Mouse (Mus musculus) embryonic stem cell, embryonic (primary cell): Measurements from ENCODE around the gene Slc30a2.

Experiments used
- CTCF ChIA-PET, 4 experiments: fragments of 300-600 bp in 2 of 4; fragments of 350-600 bp in 2 of 4; sonication (Branson Sonifier 250); formaldehyde crosslinking; loops; one replicate each; lab custom pipeline; 2022; ENCODE audit warnings: inconsistent platforms in 2 of 4; lab: Charles Lee
- POLR2A ChIA-PET, 4 experiments: fragments of 300-600 bp in 2 of 4; fragments of 350-600 bp in 2 of 4; sonication (Branson Sonifier 250); formaldehyde crosslinking; loops; one replicate each; lab custom pipeline; 2022; ENCODE audit warnings: antibody characterized with exemption in 4 of 4, inconsistent platforms in 1 of 4; lab: Charles Lee

Gene Slc30a2

DNA sequence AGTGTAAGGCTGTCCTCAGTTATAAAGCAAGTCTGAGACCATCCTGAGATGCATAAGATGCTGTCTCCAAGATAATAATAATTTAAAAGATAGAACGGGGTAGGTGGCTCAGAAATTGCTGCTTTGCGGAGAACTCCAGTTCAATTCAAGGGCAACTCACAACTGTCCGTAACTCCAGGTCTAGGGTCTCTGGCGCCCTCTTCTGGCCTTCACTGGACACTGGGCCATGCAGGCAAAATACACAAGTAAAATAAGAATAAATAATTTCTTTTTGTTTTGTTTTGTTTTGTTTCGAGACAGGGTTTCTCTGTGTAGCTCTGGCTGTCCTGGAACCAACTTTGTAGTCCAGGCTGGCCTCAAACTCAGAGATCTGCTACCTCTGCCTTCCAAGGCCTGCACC is 45.4 kb downstream of the Slc30a2 start:
- POLR2A ChIA-PET: interaction anchor here in 2 of 4 experiments (0.7 to 0.9 kb wide), 4 partner anchors 22 to 259 kb away, joined by 3 read pairs; partner anchors contain the start of gene Sh3bgrl3 (in 1 of the 2)
- CTCF ChIA-PET: interaction anchor here in 3 of 4 experiments (0.6 to 2.0 kb wide), 14 partner anchors 9 to 481 kb away, joined by 3 to 8 read pairs (median 4); partner anchors contain the start of genes Cep85 (in 1 of the 3) and Trim63 (in 1 of the 3)

GRCm38 (mm10) chr4:134391636-134392035 is 48.7 kb downstream of the Slc30a2 start:
- CTCF ChIA-PET: interaction anchor here in 2 of 4 experiments (0.6 to 2.2 kb wide), 9 partner anchors 13 to 205 kb away, joined by 3 to 32 read pairs (median 5); partner anchors contain the start of gene Cep85 (in 1 of the 2)
- POLR2A ChIA-PET: interaction anchor here in 3 of 4 experiments (0.9 to 10.1 kb wide), 6 partner anchors 12 to 86 kb away, joined by 3 to 181 read pairs (median 4); partner anchors contain the start of gene Stmn1 (in 1 of the 3)

DNA sequence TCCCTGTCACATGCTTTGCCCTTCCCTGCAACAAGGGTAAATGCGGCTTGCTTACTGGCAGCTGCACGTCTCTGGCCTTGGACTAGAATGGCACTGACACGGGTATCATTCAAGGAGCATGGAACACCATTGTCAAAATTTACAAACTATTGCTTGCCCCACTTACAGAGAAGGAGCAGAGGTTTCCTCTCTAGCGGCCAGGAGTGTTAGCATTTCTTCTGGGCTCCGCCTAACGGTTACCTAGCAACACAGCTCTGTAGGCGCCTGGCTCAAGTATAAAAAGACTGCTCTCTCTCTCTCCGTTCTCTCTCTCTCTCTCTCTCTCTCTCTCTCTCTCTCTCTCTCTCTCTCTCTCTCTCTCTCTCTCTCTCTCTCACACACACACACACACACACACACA is 49.6 kb downstream of the Slc30a2 start:
- CTCF ChIA-PET: interaction anchor here (0.6 to 2.2 kb wide), 78 partner anchors 9 to 849 kb away, joined by 3 to 32 read pairs (median 4); partner anchors contain the start of genes Cep85 (in 1 of the 4), Gm30191 (in 1 of the 4), Mtfr1l (in 1 of the 4) and Trim63 (in 1 of the 4)
- POLR2A ChIA-PET: interaction anchor here (0.6 to 10.1 kb wide), 38 partner anchors 9 to 1346 kb away, joined by 3 to 181 read pairs (median 4); partner anchors contain the start of genes Trim63 (in 2 of the 4), Aunip (in 1 of the 4), Pdik1l (in 1 of the 4) and Slc30a2 (in 1 of the 4)

GRCm38 (mm10) chr4:134393026-134393425 is 50.0 kb downstream of the Slc30a2 start:
- ChIA-PET POLR2A (interaction anchor here (0.6 to 10.1 kb wide), 39 partner anchors 8 to 276 kb away, joined by 3 to 181 read pairs (median 4); partner anchors contain the start of genes Pdik1l (in 2 of the 4), Trim63 (in 2 of the 4), Aunip (in 1 of the 4) and Paqr7 (in 1 of the 4)), CTCF (interaction anchor here (0.6 to 2.2 kb wide), 73 partner anchors 8 to 602 kb away, joined by 3 to 32 read pairs (median 4); partner anchors contain the start of genes Trim63 (in 2 of the 4), Cep85 (in 1 of the 4), Gm30191 (in 1 of the 4) and Mtfr1l (in 1 of the 4))

DNA sequence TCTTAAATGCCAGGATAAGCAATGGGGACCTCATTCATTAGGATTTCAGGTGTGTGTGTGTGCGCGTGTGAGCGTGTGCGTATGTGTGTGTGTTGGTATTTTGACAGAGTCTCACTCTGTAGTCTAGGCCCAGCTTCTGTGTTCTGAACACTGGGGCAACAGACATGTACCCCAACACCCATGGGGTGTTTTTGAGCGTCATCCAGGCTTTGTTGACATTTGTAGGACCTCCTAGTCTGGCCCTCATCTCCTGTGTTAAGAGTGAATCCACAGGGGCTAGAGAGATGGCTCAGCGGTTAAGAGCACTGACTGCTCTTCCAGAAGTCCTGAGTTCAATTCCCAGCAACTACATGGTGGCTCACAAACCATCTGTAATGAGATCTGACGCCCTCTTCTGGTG is 52.2 kb downstream of the Slc30a2 start:
- ChIA-PET POLR2A (interaction anchor here in 3 of 4 experiments (1.2 to 10.1 kb wide), 17 partner anchors 8 to 484 kb away, joined by 3 to 181 read pairs (median 6); partner anchors contain the start of genes Stmn1 (in 2 of the 3), Mtfr1l (in 1 of the 3), Pdik1l (in 1 of the 3) and Trim63 (in 1 of the 3)), CTCF (interaction anchor here (0.5 to 3.3 kb wide), 38 partner anchors 8 to 379 kb away, joined by 3 to 71 read pairs (median 4); partner anchors contain the start of genes Cep85 (in 1 of the 4), Pdik1l (in 1 of the 4), Stmn1 (in 1 of the 4) and Trim63 (in 1 of the 4))

- ChIA-PET CTCF (interaction anchor here (0.5 to 3.3 kb wide), 86 partner anchors 9 to 1797 kb away, joined by 3 to 71 read pairs (median 4); partner anchors contain the start of genes Stmn1 (in 2 of the 4), Aunip (in 1 of the 4), Cep85 (in 1 of the 4) and Mtfr1l (in 1 of the 4)), POLR2A (interaction anchor here in 3 of 4 experiments (0.6 to 10.1 kb wide), 56 partner anchors 9 to 485 kb away, joined by 3 to 181 read pairs (median 4); partner anchors contain the start of genes Cep85 (in 2 of the 3), Stmn1 (in 2 of the 3), Trim63 (in 2 of the 3) and Man1c1 (in 1 of the 3))
These were observed 53.2 kb downstream of the Slc30a2 start, which contains the start of gene Pafah2 for GRCm38 (mm10) chr4:134395977-134396825. Pafah2 (plus strand) TSS chr4:134396320.

GRCm38 (mm10) chr4:134397121-134397520 is 54.1 kb downstream of the Slc30a2 start:
- POLR2A ChIA-PET: interaction anchor here in 3 of 4 experiments (1.1 to 10.1 kb wide), 7 partner anchors 10 to 84 kb away, joined by 3 to 181 read pairs (median 5); partner anchors contain the start of gene Stmn1 (in 2 of the 3)
- CTCF ChIA-PET: interaction anchor here in 3 of 4 experiments (0.7 to 3.3 kb wide), 7 partner anchors 10 to 82 kb away, joined by 3 to 25 read pairs (median 5); no protein-coding TSS in a partner anchor

DNA sequence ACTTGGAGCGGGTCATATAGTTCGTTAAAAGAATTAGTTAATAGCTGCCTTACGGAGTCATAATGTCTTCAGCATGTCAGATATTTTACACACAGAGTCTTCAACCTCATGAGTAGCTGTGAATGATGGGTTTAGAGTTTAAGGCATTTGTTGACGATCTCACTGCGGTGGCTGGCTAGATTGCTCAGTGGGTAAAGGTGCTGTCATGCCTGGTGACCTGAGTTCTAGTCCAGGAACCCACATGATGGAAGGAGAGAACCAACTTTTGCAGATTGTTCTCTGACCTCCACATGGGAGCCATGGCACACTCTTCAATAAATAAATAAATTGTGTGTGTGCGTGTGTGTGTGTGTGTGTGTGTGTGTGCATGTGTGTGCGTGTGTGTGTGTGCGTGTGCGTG is 54.8 kb downstream of the Slc30a2 start:
- ChIA-PET CTCF (interaction anchor here in 3 of 4 experiments (0.7 to 3.3 kb wide), 4 partner anchors 37 to 80 kb away, joined by 3 to 25 read pairs (median 5); no protein-coding TSS in a partner anchor), POLR2A (interaction anchor here in 2 of 4 experiments (1.1 to 10.1 kb wide), 3 partner anchors 70 to 80 kb away, joined by 3 to 181 read pairs (median 5); partner anchors contain the start of gene Stmn1 (in 2 of the 2))

- ChIA-PET CTCF (interaction anchor here in 3 of 4 experiments (0.7 to 2.7 kb wide), 7 partner anchors 9 to 618 kb away, joined by 3 to 16 read pairs (median 4); no protein-coding TSS in a partner anchor), POLR2A (interaction anchor here in 3 of 4 experiments (0.8 to 10.1 kb wide), 21 partner anchors 10 to 1150 kb away, joined by 3 to 181 read pairs (median 4); partner anchors contain the start of genes Aunip (in 2 of the 3), Stmn1 (in 2 of the 3), Mtfr1l (in 1 of the 3) and Paqr7 (in 1 of the 3))
These were observed 57.2 kb downstream of the Slc30a2 start for GRCm38 (mm10) chr4:134400206-134400605.

GRCm38 (mm10) chr4:134401181-134401661 is 58.2 kb downstream of the Slc30a2 start:
- CTCF ChIA-PET: interaction anchor here (0.6 to 2.7 kb wide), 25 partner anchors 8 to 1402 kb away, joined by 3 to 16 read pairs (median 3); no protein-coding TSS in a partner anchor

GRCm38 (mm10) chr4:134401856-134402570 is 59.0 kb downstream of the Slc30a2 start:
- POLR2A ChIA-PET: interaction anchor here (0.6 to 10.1 kb wide), 46 partner anchors 9 to 1225 kb away, joined by 3 to 181 read pairs (median 4); partner anchors contain the start of genes Aunip (in 2 of the 4), Stmn1 (in 2 of the 4), Mtfr1l (in 1 of the 4) and Rsrp1 (in 1 of the 4)

More at GRCm38 (mm10) chr4:134401181-134401661, 58.2 kb downstream of the Slc30a2 start:
- POLR2A ChIA-PET: interaction anchor here (0.5 to 10.1 kb wide), 59 partner anchors 8 to 1502 kb away, joined by 3 to 181 read pairs (median 4); partner anchors contain the start of genes Aunip (in 2 of the 4), Stmn1 (in 2 of the 4), Mtfr1l (in 1 of the 4) and Paqr7 (in 1 of the 4)

GRCm38 (mm10) chr4:134402571-134403262 is 59.7 kb downstream of the Slc30a2 start:
- ChIA-PET POLR2A (interaction anchor here in 3 of 4 experiments (0.6 to 3.1 kb wide), 18 partner anchors 9 to 1317 kb away, joined by 3 to 30 read pairs (median 4); partner anchors contain the start of genes Stmn1 (in 2 of the 3) and Sh3bgrl3 (in 1 of the 3)), CTCF (interaction anchor here in 3 of 4 experiments (0.6 to 2.7 kb wide), 8 partner anchors 10 to 382 kb away, joined by 3 to 16 read pairs (median 4); no protein-coding TSS in a partner anchor)

More at GRCm38 (mm10) chr4:134401856-134402570, 59.0 kb downstream of the Slc30a2 start:
- CTCF ChIA-PET: interaction anchor here in 3 of 4 experiments (0.6 to 2.7 kb wide), 16 partner anchors 8 to 497 kb away, joined by 3 to 16 read pairs (median 4); no protein-coding TSS in a partner anchor

- ChIA-PET POLR2A (interaction anchor here in 2 of 4 experiments (1.3 to 2.0 kb wide), 3 partner anchors 42 to 74 kb away, joined by 3 to 12 read pairs (median 4); no protein-coding TSS in a partner anchor), CTCF (interaction anchor here in 3 of 4 experiments (0.6 to 1.5 kb wide), 5 partner anchors 11 to 139 kb away, joined by 3 to 6 read pairs (median 3); no protein-coding TSS in a partner anchor)
These were observed 60.7 kb downstream of the Slc30a2 start for GRCm38 (mm10) chr4:134403721-134404120.
